Mouse (Mus musculus) heart, embryonic 11.5 days (tissue): Measurements from ENCODE around the gene Cradd. TPM values are rescaled to one million over a fixed set of nuclear protein-coding genes. Genes with fewer than 3 reads are reported as not detected.

Source experiments
- ATAC-seq: fragments of 200-750 bp; cut with Nextera tagmentation; replicated peaks from 2 replicates; pipeline ENCODE4 v1.8.0; 2017; ENCODE audit warnings: moderate library complexity; ENCODE audit not compliant: insufficient number of reproducible peaks, low FRiP score, low TSS enrichment
- H3K27ac ChIP-seq: fragments of 300-500 bp; sonication (generic); 2 replicates; pipeline ENCODE4 v1.5.1; 2014; ENCODE audit warnings: mild to moderate bottlenecking, low read depth, low read length
- H3K27me3 ChIP-seq: fragments of 300-500 bp; sonication (generic); 2 replicates; pipeline ENCODE4 v1.6.1; 2014; ENCODE audit warnings: mild to moderate bottlenecking, low read length, mixed read lengths; ENCODE audit not compliant: control insufficient read depth, insufficient read depth
- H3K36me3 ChIP-seq: fragments of 300-500 bp; sonication (generic); 2 replicates; pipeline ENCODE4 v1.6.1; 2014; ENCODE audit warnings: mild to moderate bottlenecking, low read length, moderate library complexity, mixed read lengths; ENCODE audit not compliant: control insufficient read depth, insufficient read depth
- H3K4me1 ChIP-seq: fragments of 300-500 bp; sonication (generic); 2 replicates; pipeline ENCODE4 v1.6.1; 2014; ENCODE audit warnings: low read length; ENCODE audit not compliant: control insufficient read depth, insufficient read depth
- H3K4me2 ChIP-seq: fragments of 300-500 bp; sonication (generic); 2 replicates; pipeline ENCODE4 v1.6.1; 2014; ENCODE audit warnings: mild to moderate bottlenecking, moderate library complexity
- H3K4me3 ChIP-seq: fragments of 300-500 bp; sonication (generic); 2 replicates; pipeline ENCODE4 v1.5.1; 2014; ENCODE audit warnings: low read depth, low read length
- H3K9ac ChIP-seq: fragments of 300-500 bp; sonication (generic); 2 replicates; pipeline ENCODE4 v1.6.1; 2014; ENCODE audit warnings: mild to moderate bottlenecking, low read depth, low read length, moderate library complexity
- H3K9me3 ChIP-seq: fragments of 300-500 bp; sonication (generic); replicated peaks from 2 replicates; pipeline ENCODE4 v1.6.1; 2016; ENCODE audit warnings: low read length; ENCODE audit not compliant: control insufficient read depth
- WGBS: fragments of 180-500 bp; shearing (Covaris S2); extraction: QIAGEN DNeasy Blood & Tissue Kit; methylation state at CpG from one replicate; pipeline ENCODE4 v1.1.7; 2014; ENCODE audit not compliant: insufficient replicate concordance; 5-methylcytosine and 5-hydroxymethylcytosine counted together
- polyA plus RNA-seq: library from polyadenylated mRNA; unstranded; fragments of >200 nt; fragmentation: Nextera tagmentation; extraction: Ambion mirVana; gene quantifications from 2 replicates; pipeline ENCODE4 v1.2.1, GENCODE M21; 2014

Gene Cradd
- polyA plus RNA-seq, 1 experiment from 2014 or later = 10.6 TPM

- H3K4me1 ChIP-seq = no peaks in the 10 kb centered on the region
- H3K4me2 ChIP-seq = no peak overlapping the region
- no peaks in the 10 kb centered on the region for H3K36me3 ChIP-seq
- no peak overlapping the region for H3K4me3 ChIP-seq
- H3K27me3 ChIP-seq = 0 out of 2 replicates have a peak, but pooled peaks cover 2% of the 10 kb centered on the region
- no peak overlapping the region for H3K9ac ChIP-seq
- H3K27ac ChIP-seq = no peak overlapping the region
- 0 out of 2 replicates have a peak, but pooled peaks cover 2% of the 10 kb centered on the region for H3K9me3 ChIP-seq
- no peak for ATAC-seq
- WGBS = 82% methylated on average over 12 of the region's 12 CpGs
Measured at GRCm38 (mm10) chr10:95361260-95361841, 37.4 kb upstream of the Cradd start.

DNA sequence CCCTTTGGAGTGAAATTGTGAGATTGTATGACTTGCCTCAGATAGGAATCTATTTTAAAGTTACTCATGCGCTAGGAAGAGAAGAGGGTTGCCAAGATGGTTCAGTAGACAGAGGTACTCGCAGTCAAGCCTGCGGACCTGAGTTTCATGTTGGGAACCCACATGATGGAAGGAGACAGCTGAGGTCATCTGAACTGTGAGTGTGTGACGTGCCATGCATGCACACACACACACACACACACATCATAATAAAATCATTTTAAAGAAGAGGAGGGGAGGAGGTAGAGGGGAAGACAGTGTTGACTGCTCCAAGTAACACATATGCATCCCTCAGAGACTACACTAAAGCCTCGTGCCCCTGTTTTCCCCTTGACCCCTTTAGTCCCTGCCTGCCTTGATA, 36.1 kb upstream of the Cradd start:
- Histone ChIP-seq H3K4me2 (no peak overlapping the region), H3K9me3 (0 out of 2 replicates have a peak, but pooled peaks cover under 1% of the 10 kb centered on the region), H3K27ac (no peak overlapping the region), H3K9ac (no peak overlapping the region), H3K36me3 (no peaks in the 10 kb centered on the region), H3K27me3 (0 out of 2 replicates have a peak, but pooled peaks cover 2% of the 10 kb centered on the region), H3K4me1 (no peaks in the 10 kb centered on the region), H3K4me3 (no peak overlapping the region)
- no peak for ATAC-seq
- 86% methylated on average over 5 of the region's 5 CpGs for WGBS

- 87% methylated on average over 3 of the region's 3 CpGs for WGBS
Measured at GRCm38 (mm10) chr10:95357721-95358120, 33.8 kb upstream of the Cradd start.

GRCm38 (mm10) chr10:95356711-95357110, 32.8 kb upstream of the Cradd start:
- Histone ChIP-seq H3K27me3 (0 out of 2 replicates have a peak, but pooled peaks cover 2% of the 10 kb centered on the region), H3K9ac (no peak overlapping the region), H3K36me3 (no peaks in the 10 kb centered on the region), H3K9me3 (no peaks in the 10 kb centered on the region), H3K4me1 (no peaks in the 10 kb centered on the region), H3K27ac (no peak overlapping the region), H3K4me3 (no peak overlapping the region), H3K4me2 (no peak overlapping the region)
- 79% methylated on average over 7 of the region's 7 CpGs for WGBS
- no peak for ATAC-seq

More at GRCm38 (mm10) chr10:95357721-95358120, 33.8 kb upstream of the Cradd start:
- Histone ChIP-seq H3K27me3 (0 out of 2 replicates have a peak, but pooled peaks cover 2% of the 10 kb centered on the region), H3K27ac (no peak overlapping the region), H3K4me1 (no peaks in the 10 kb centered on the region), H3K4me3 (no peak overlapping the region), H3K9me3 (no peaks in the 10 kb centered on the region), H3K9ac (no peak overlapping the region), H3K4me2 (no peak overlapping the region), H3K36me3 (no peaks in the 10 kb centered on the region)
- no peak for ATAC-seq

- Histone ChIP-seq H3K4me3 (no peak overlapping the region), H3K9ac (no peak overlapping the region), H3K36me3 (no peaks in the 10 kb centered on the region), H3K9me3 (no peaks in the 10 kb centered on the region), H3K27me3 (0 out of 2 replicates have a peak, but pooled peaks cover 2% of the 10 kb centered on the region), H3K27ac (no peak overlapping the region), H3K4me2 (no peak overlapping the region), H3K4me1 (no peaks in the 10 kb centered on the region)
- no peak for ATAC-seq
- 34% methylated on average over 6 of the region's 6 CpGs for WGBS
Measured at GRCm38 (mm10) chr10:95355678-95356268, 31.8 kb upstream of the Cradd start.

DNA sequence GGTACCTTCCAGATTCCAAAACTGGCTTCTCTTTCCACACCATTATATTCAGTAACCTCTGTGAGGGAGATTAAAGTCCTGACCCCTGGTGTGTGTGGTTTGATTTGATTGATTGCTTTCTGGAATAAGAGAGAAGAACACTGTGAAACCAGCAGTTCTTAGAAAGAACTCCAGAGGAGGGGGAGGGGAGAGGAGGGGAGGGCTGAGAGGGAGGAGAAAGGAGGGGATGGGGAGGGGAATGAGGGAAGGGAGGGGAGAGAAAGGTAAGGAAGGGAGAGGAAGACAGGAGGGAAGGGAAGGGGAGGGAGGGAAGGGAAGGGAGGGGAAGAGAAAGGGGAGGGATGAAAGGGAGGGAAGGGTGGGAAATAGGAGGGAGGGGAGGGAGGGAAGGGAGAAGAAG, 30.7 kb upstream of the Cradd start:
- H3K4me2 ChIP-seq = no peak overlapping the region
- H3K27ac ChIP-seq = no peak overlapping the region
- H3K27me3 ChIP-seq = 0 out of 2 replicates have a peak, but pooled peaks cover 2% of the 10 kb centered on the region
- no peak overlapping the region for H3K9ac ChIP-seq
- H3K36me3 ChIP-seq = no peaks in the 10 kb centered on the region
- no peaks in the 10 kb centered on the region for H3K9me3 ChIP-seq
- no peak overlapping the region for H3K4me3 ChIP-seq
- H3K4me1 ChIP-seq = no peaks in the 10 kb centered on the region
- no peak for ATAC-seq

DNA sequence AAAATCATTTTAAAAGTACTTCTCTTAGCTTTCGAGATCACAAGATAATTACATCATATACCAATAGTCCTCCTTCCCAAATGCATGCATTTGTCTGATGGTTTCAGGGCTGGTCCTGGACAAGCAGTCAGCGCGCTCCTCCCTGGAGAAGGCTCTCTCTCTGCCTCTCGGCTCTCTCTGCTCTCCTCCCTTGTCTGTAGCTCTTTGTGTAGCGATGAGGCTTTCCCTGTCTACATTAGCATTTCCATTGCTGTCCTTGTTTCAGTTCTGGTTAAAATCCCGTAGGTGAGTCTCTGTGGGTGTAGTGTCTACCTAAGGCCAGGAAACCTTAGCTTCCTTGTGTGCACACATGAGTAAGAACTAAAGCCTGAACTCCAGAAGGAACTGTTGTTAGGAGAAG, 30.1 kb upstream of the Cradd start:
- no peak for ATAC-seq
- WGBS = 76% methylated on average over 6 of the region's 6 CpGs
- Histone ChIP-seq H3K9ac (no peak overlapping the region), H3K27ac (no peak overlapping the region), H3K9me3 (no peaks in the 10 kb centered on the region), H3K36me3 (no peaks in the 10 kb centered on the region), H3K27me3 (0 out of 2 replicates have a peak, but pooled peaks cover 2% of the 10 kb centered on the region), H3K4me1 (no peaks in the 10 kb centered on the region), H3K4me3 (no peak overlapping the region), H3K4me2 (no peak overlapping the region)

DNA sequence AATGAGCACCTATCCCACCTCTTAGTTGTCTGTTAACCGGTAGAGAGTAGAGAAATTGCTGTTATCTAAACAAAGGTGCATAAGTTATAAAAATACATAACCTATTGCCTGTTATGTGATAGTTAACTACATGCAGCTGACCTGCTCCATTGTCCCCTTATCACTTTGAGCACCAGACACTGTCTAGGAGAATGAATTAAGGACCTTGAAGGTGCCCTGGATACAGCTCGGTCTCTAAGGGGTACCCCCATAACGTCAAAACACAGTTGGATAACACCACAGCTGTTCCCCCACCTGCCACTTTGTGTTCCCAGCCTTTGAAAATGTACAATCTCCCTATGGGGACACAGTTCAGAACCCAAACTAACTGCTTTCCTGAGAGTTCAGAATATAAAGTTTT, 24.5 kb upstream of the Cradd start:
- no peak for ATAC-seq
- no peaks in the 10 kb centered on the region for H3K4me1 ChIP-seq
- H3K27me3 ChIP-seq = no peaks in the 10 kb centered on the region
- no peak overlapping the region for H3K4me2 ChIP-seq
- H3K27ac ChIP-seq = no peak overlapping the region
- no peak overlapping the region for H3K4me3 ChIP-seq
- H3K36me3 ChIP-seq = no peaks in the 10 kb centered on the region
- H3K9ac ChIP-seq = no peak overlapping the region
- H3K9me3 ChIP-seq = no peaks in the 10 kb centered on the region
- 69% methylated on average over 3 of the region's 3 CpGs for WGBS

GRCm38 (mm10) chr10:95347776-95348175, 23.8 kb upstream of the Cradd start:
- no peaks in the 10 kb centered on the region for H3K36me3 ChIP-seq
- no peaks in the 10 kb centered on the region for H3K4me1 ChIP-seq
- H3K27me3 ChIP-seq = no peaks in the 10 kb centered on the region
- H3K4me2 ChIP-seq = no peak overlapping the region
- no peak overlapping the region for H3K27ac ChIP-seq
- H3K4me3 ChIP-seq = no peak overlapping the region
- no peaks in the 10 kb centered on the region for H3K9me3 ChIP-seq
- no peak for ATAC-seq
- 88% methylated on average over 3 of the region's 3 CpGs for WGBS
- H3K9ac ChIP-seq = no peak overlapping the region
